9 mouse cellular contexts compared by ENCODE assay signal in genomic region chr7:143087070-143087579, GRCm38 (mm10). TPM values are rescaled to one million over a fixed set of nuclear protein-coding genes. Genes with fewer than 3 reads are reported as not detected.
A peak's percentile ranks its signal among the peaks of the same experiment; 100 is the strongest.
DNase-seq lines count a peak whose midpoint lies in the region; ATAC-seq and TF ChIP-seq lines count a peak whose summit lies in the region.
"Had no signal": no experiment of that assay in that cellular context is flagged by ENCODE, and none has a peak within 500 bp of the region (broad histone marks: within the 10 kb centered on the region; RNA-seq: fewer than 3 reads in every experiment).

No protein-coding gene starts in this region.

- 55% methylated on average over 4 of the region's 4 CpGs for WGBS in midbrain, embryonic 10.5 days
- WGBS in midbrain, embryonic 16.5 days, result 38% methylated on average over 4 of the region's 4 CpGs
- WGBS in heart, embryonic 16.5 days, result 17% methylated on average over 4 of the region's 4 CpGs

- H3K27me3 ChIP-seq in midbrain, embryonic 10.5 days (ENCODE audit: low read depth, poor library complexity, severe bottlenecking), result peaks cover 4% of the 10 kb centered on the region; the same call in 1 of the 2 replicates
- H3K27me3 ChIP-seq in midbrain, embryonic 16.5 days (ENCODE audit: control insufficient read depth, insufficient read depth, low read depth, low read length), result no peaks in the 10 kb centered on the region
- peaks cover 4% of the 10 kb centered on the region for H3K27me3 ChIP-seq in heart, embryonic 16.5 days (ENCODE audit: control insufficient read depth, insufficient read depth, low read length)

- no peak overlapping the region for H3K4me3 ChIP-seq in midbrain, embryonic 10.5 days
- no peak overlapping the region for H3K4me3 ChIP-seq in midbrain, embryonic 16.5 days (ENCODE audit: low read depth, low read length)
- H3K4me3 ChIP-seq in cortical plate, adult 2 months (ENCODE audit: insufficient read depth, low read length), result no peak overlapping the region
- peak overlapping the region; percentile 15; the same call in 1 of the 2 replicates for H3K4me3 ChIP-seq in heart, embryonic 16.5 days (ENCODE audit: low read length)

- TF ChIP-seq POLR2A in cortical plate, adult 2 months (IDR thresholded peaks at IDR 0.05; ENCODE audit: extremely low read depth, insufficient read depth, low read length), result no peak

- no peak for ATAC-seq in midbrain, embryonic 16.5 days
- ATAC-seq in heart, embryonic 16.5 days (replicated peaks; ENCODE audit: extremely low read depth, insufficient read depth, low FRiP score), result peak; percentile 72

- H3K4me2 ChIP-seq in midbrain, embryonic 16.5 days (ENCODE audit: low read length), result no peak overlapping the region
- H3K4me2 ChIP-seq in heart, embryonic 16.5 days (ENCODE audit: low read depth, low read length), result peak overlapping the region; percentile 26

- peak; percentile 33 for DNase-seq in midbrain, embryonic 10.5 days (ENCODE audit: low spot score)
- peak; percentile 76 for DNase-seq in kidney, postnatal 14 days
- DNase-seq in lung, postnatal 4 days, result peak; percentile 51 to 70
- peak; percentile 31 for DNase-seq in yolk sac, embryonic 10.5 days (ENCODE audit: low spot score)
- no peak for DNase-seq in cerebellum, adult 11 months

- no peak overlapping the region for H3K27ac ChIP-seq in midbrain, embryonic 10.5 days (replicated peaks)
- no peak overlapping the region for H3K27ac ChIP-seq in midbrain, embryonic 16.5 days (ENCODE audit: low read length)
- H3K27ac ChIP-seq in cortical plate, adult 2 months (ENCODE audit: insufficient read depth, low read length), result no peak overlapping the region
- peak overlapping the region; percentile 69 for H3K27ac ChIP-seq in heart, embryonic 16.5 days (ENCODE audit: low read length)

- H3K9ac ChIP-seq in midbrain, embryonic 16.5 days (ENCODE audit: low read depth, low read length), result no peak overlapping the region
- peak overlapping the region; percentile 68 for H3K9ac ChIP-seq in heart, embryonic 16.5 days (ENCODE audit: low read length)

- no peaks in the 10 kb centered on the region for H3K36me3 ChIP-seq in midbrain, embryonic 10.5 days
- H3K36me3 ChIP-seq in midbrain, embryonic 16.5 days (ENCODE audit: control insufficient read depth, insufficient read depth, low read length), result no peaks in the 10 kb centered on the region
- H3K36me3 ChIP-seq in heart, embryonic 16.5 days (ENCODE audit: control insufficient read depth, insufficient read depth), result no peaks in the 10 kb centered on the region

- TF ChIP-seq CTCF in cortical plate, adult 2 months (IDR thresholded peaks at IDR 0.05; ENCODE audit: extremely low read depth, insufficient read depth, low read length), result peak; percentile 35

- H3K9me3 ChIP-seq in midbrain, embryonic 10.5 days (replicated peaks), result no peaks in the 10 kb centered on the region
- H3K9me3 ChIP-seq in midbrain, embryonic 16.5 days (replicated peaks; ENCODE audit: control insufficient read depth, low read length, poor library complexity, severe bottlenecking), result no peaks in the 10 kb centered on the region
- H3K9me3 ChIP-seq in heart, embryonic 16.5 days (replicated peaks; ENCODE audit: control insufficient read depth, low read length), result no peaks in the 10 kb centered on the region
- H3K9me3 ChIP-seq: megakaryocyte, embryonic 14.5 days had no signal

- H3K4me1 ChIP-seq in midbrain, embryonic 10.5 days, result peaks cover 3% of the 10 kb centered on the region; the same call in 1 of the 2 replicates
- H3K4me1 ChIP-seq in midbrain, embryonic 16.5 days (ENCODE audit: control insufficient read depth, insufficient read depth, low read length), result no peaks in the 10 kb centered on the region; the same call in 1 of the 2 replicates
- H3K4me1 ChIP-seq in cortical plate, adult 2 months (ENCODE audit: control insufficient read depth, insufficient read depth, low read length), result no peaks in the 10 kb centered on the region
- H3K4me1 ChIP-seq in heart, embryonic 16.5 days (ENCODE audit: control insufficient read depth, insufficient read depth, low read length), result peaks cover 9% of the 10 kb centered on the region

RNA-seq across cellular contexts. Expression of gene Trpm5, which starts 7.3 kb away (rescaled TPM):
- 0.62 and 0.93 TPM in 2 replicates for polyA plus RNA-seq in midbrain, embryonic 10.5 days (2016; fragmentation: Nextera tagmentation; extraction: Ambion mirVana)
- 1.5 and 1.8 TPM in 2 replicates for polyA plus RNA-seq in midbrain, embryonic 16.5 days (2015; fragmentation: Nextera tagmentation; extraction: Ambion mirVana)
- polyA plus RNA-seq in cortical plate, adult 2 months (2012; rRNA removed), result not detected in 2 replicates
- polyA plus RNA-seq in heart, embryonic 16.5 days (2015; fragmentation: Nextera tagmentation; extraction: Ambion mirVana), result 3.1 and 3.7 TPM in 2 replicates

RNA-seq across cellular contexts. Expression of gene Tssc4, which starts 18.1 kb away (rescaled TPM):
- polyA plus RNA-seq in midbrain, embryonic 10.5 days (2016; fragmentation: Nextera tagmentation; extraction: Ambion mirVana), result 136 and 142 TPM in 2 replicates
- polyA plus RNA-seq in midbrain, embryonic 16.5 days (2015; fragmentation: Nextera tagmentation; extraction: Ambion mirVana), result 90.6 and 90.7 TPM in 2 replicates
- polyA plus RNA-seq in cortical plate, adult 2 months (2012; rRNA removed), result 71.6 and 74.4 TPM in 2 replicates
- 59.2 and 61.5 TPM in 2 replicates for polyA plus RNA-seq in heart, embryonic 16.5 days (2015; fragmentation: Nextera tagmentation; extraction: Ambion mirVana)

RNA-seq across cellular contexts. Expression of gene Kcnq1, which starts 19.0 kb away (rescaled TPM):
- polyA plus RNA-seq in midbrain, embryonic 10.5 days (2016; fragmentation: Nextera tagmentation; extraction: Ambion mirVana), result 0.69 and 1.1 TPM in 2 replicates
- 1.1 and 2.2 TPM in 2 replicates for polyA plus RNA-seq in midbrain, embryonic 16.5 days (2015; fragmentation: Nextera tagmentation; extraction: Ambion mirVana)
- 0.62 and 0.79 TPM in 2 replicates for polyA plus RNA-seq in cortical plate, adult 2 months (2012; rRNA removed)
- polyA plus RNA-seq in heart, embryonic 16.5 days (2015; fragmentation: Nextera tagmentation; extraction: Ambion mirVana), result 34.6 and 34.9 TPM in 2 replicates

RNA-seq across cellular contexts. Expression of gene Cd81, which starts 34.6 kb away (rescaled TPM):
- polyA plus RNA-seq in midbrain, embryonic 10.5 days (2016; fragmentation: Nextera tagmentation; extraction: Ambion mirVana), result 267 and 279 TPM in 2 replicates
- polyA plus RNA-seq in midbrain, embryonic 16.5 days (2015; fragmentation: Nextera tagmentation; extraction: Ambion mirVana), result 364 and 411 TPM in 2 replicates
- 638 and 653 TPM in 2 replicates for polyA plus RNA-seq in cortical plate, adult 2 months (2012; rRNA removed)
- 878 and 900 TPM in 2 replicates for polyA plus RNA-seq in heart, embryonic 16.5 days (2015; fragmentation: Nextera tagmentation; extraction: Ambion mirVana)

Comparison
In these comparisons a context has a peak if more than half of its experiments do, and no peak if none do; other contexts are left out.
1. RNA of gene Kcnq1, which starts 19.0 kb away (polyA plus RNA-seq): 34.6 to 34.9 TPM in heart, embryonic 16.5 days; 1.1 to 2.2 TPM in midbrain, embryonic 16.5 days, 0.62 to 0.79 TPM in cortical plate, adult 2 months and 0.69 to 1.1 TPM in midbrain, embryonic 10.5 days; every median in the first group is over 10 times any median in the second.